Comparison of ENCODE assay signal across 8 mouse cellular contexts in genomic region chr7:144283701-144284100, GRCm38 (mm10).
A peak's percentile ranks its signal among the peaks of the same experiment; 100 is the strongest.
DNase-seq lines count a peak whose midpoint lies in the region; ATAC-seq and TF ChIP-seq lines count a peak whose summit lies in the region.

No protein-coding gene starts in this region.

- peak; percentile 13; the same call in 1 of the 2 replicates for ATAC-seq in neural tube, embryonic 14.5 days (ENCODE audit: low read depth)

- peak overlapping the region; percentile 43; the same call in 1 of the 2 replicates for H3K27ac ChIP-seq in cerebellum, adult 2 months (ENCODE audit: insufficient read depth, low read length)
- H3K27ac ChIP-seq in limb, embryonic 10.5 days, result peak overlapping the region; percentile 84
- peak overlapping the region; percentile 95 for H3K27ac ChIP-seq in neural tube, embryonic 14.5 days (ENCODE audit: low read depth, low read length)

- H3K36me3 ChIP-seq in limb, embryonic 10.5 days, result no peaks in the 10 kb centered on the region
- no peaks in the 10 kb centered on the region for H3K36me3 ChIP-seq in neural tube, embryonic 14.5 days (ENCODE audit: control insufficient read depth, insufficient read depth, low read length)

- peak overlapping the region; percentile 84 for H3K4me2 ChIP-seq in neural tube, embryonic 14.5 days (ENCODE audit: low read depth, low read length)

- H3K27me3 ChIP-seq in cerebellum, adult 2 months (ENCODE audit: control insufficient read depth, insufficient read depth, low read length), result no peaks in the 10 kb centered on the region
- peaks cover 22% of the 10 kb centered on the region; the same call in 1 of the 2 replicates for H3K27me3 ChIP-seq in limb, embryonic 10.5 days (ENCODE audit: low read depth, poor library complexity, severe bottlenecking)
- H3K27me3 ChIP-seq in neural tube, embryonic 14.5 days (ENCODE audit: control insufficient read depth, insufficient read depth, low read length), result no peaks in the 10 kb centered on the region

- H3K4me3 ChIP-seq in cerebellum, adult 2 months (replicated peaks; ENCODE audit: insufficient read depth, low read depth, low read length), result peak overlapping the region; percentile 77
- peak overlapping the region; percentile 67 for H3K4me3 ChIP-seq in limb, embryonic 10.5 days
- H3K4me3 ChIP-seq in neural tube, embryonic 14.5 days (ENCODE audit: low read depth, low read length), result peak overlapping the region; percentile 47

- TF ChIP-seq CTCF in cerebellum, adult 2 months (IDR thresholded peaks at IDR 0.05; ENCODE audit: borderline replicate concordance, insufficient read depth, low read depth, low read length), result no peak

- no peaks in the 10 kb centered on the region for H3K9me3 ChIP-seq in limb, embryonic 10.5 days (replicated peaks)
- no peaks in the 10 kb centered on the region for H3K9me3 ChIP-seq in neural tube, embryonic 14.5 days (ENCODE audit: control insufficient read depth, low read length)

- no peak for TF ChIP-seq POLR2A in cerebellum, adult 2 months (IDR thresholded peaks at IDR 0.05; ENCODE audit: borderline replicate concordance, insufficient read depth, low read length)

- peaks cover 9% of the 10 kb centered on the region for H3K4me1 ChIP-seq in cerebellum, adult 2 months (ENCODE audit: control insufficient read depth, insufficient read depth, low read length)
- H3K4me1 ChIP-seq in limb, embryonic 10.5 days, result peaks cover 28% of the 10 kb centered on the region
- H3K4me1 ChIP-seq in neural tube, embryonic 14.5 days (ENCODE audit: control insufficient read depth, insufficient read depth, low read length), result peaks cover 33% of the 10 kb centered on the region

- 29% methylated on average over 6 of the region's 6 CpGs for WGBS in cerebellum, adult 2 months
- WGBS in limb, embryonic 10.5 days, result 12% methylated on average over 6 of the region's 6 CpGs
- 5% methylated on average over 6 of the region's 6 CpGs for WGBS in neural tube, embryonic 14.5 days

- no peak for DNase-seq in cerebellum, adult 2 months
- DNase-seq in cerebellum, adult 8-10 months, result no peak
- DNase-seq in R1 (ENCODE audit: low read depth, low spot score), result peak; percentile 18
- peak; percentile 4 for DNase-seq in heart, adult 8-10 months (ENCODE audit: low spot score)
- peak; percentile 46 for DNase-seq in limb, embryonic 10.5 days (ENCODE audit: low spot score)
- no peak for DNase-seq in thymus, postnatal 0 days (ENCODE audit: low spot score)
- DNase-seq in testis, postnatal 10 days (ENCODE audit: low spot score), result no peak

- peak overlapping the region; percentile 80 for H3K9ac ChIP-seq in neural tube, embryonic 14.5 days (replicated peaks; ENCODE audit: low read depth, low read length)

Comparison
In these comparisons a context has a peak if more than half of its experiments do, and no peak if none do; other contexts are left out.
1. DNase-seq: peak in R1 (single experiment), heart, adult 8-10 months (single experiment) and limb, embryonic 10.5 days (single experiment); none in cerebellum, adult 2 months (0 of 2), cerebellum, adult 8-10 months (single experiment), thymus, postnatal 0 days (single experiment) and testis, postnatal 10 days (single experiment).
2. H3K27ac ChIP-seq: peak in every context shown above with its lines; median percentile 95 in neural tube, embryonic 14.5 days; 84 in limb, embryonic 10.5 days; 43 in cerebellum, adult 2 months.
3. Peak in every context shown above with its lines, with median percentiles within 50 percentile points of each other: H3K4me3 ChIP-seq.